Mouse (Mus musculus): ENCODE measurements around the gene Flt3. TPM values are rescaled to one million over a fixed set of nuclear protein-coding genes. Genes with fewer than 3 reads are reported as not detected.

Flt3 gene
- total and polyA plus RNA-seq, 3 experiments: 0.01 TPM; not detected in 2

GRCm38 (mm10) chr5:147423612-147424011 is 23.3 kb upstream of the Flt3 start:
- TF ChIP-seq MEF2A (IDR thresholded peaks at IDR 0.05; ENCODE audit: extremely low read depth, insufficient replicate concordance, low read depth, low read length, poor library complexity, severe bottlenecking) (no peak), ZMIZ1 (IDR thresholded peaks at IDR 0.05; ENCODE audit: low read depth, low read length) (no peak)
- Histone ChIP-seq H3K27me3 (ENCODE audit: control insufficient read depth in 1 of 2, insufficient read depth in 2 of 2, low read length in 2 of 2) (no peaks in the 10 kb centered on the region), H3K9me3 (replicated peaks; ENCODE audit: insufficient read depth, low read length) (no peaks in the 10 kb centered on the region), H3K9ac (ENCODE audit: control insufficient read depth, low read depth, low read length, poor library complexity, severe bottlenecking) (no peak overlapping the region), H3K27ac (ENCODE audit: control insufficient read depth, low read depth, low read length) (no peak overlapping the region), H3K36me3 (ENCODE audit: control insufficient read depth in 1 of 2, insufficient read depth in 2 of 2, low read length in 2 of 2) (peaks cover 0 to 3% of the 10 kb centered on the region in 2 experiments; a peak in 1 of 4 replicates), H3K4me3 (ENCODE audit: control insufficient read depth in 1 of 2, insufficient read depth in 1 of 2, low read depth in 2 of 2, low read length in 2 of 2) (no peak overlapping the region), H3K79me2 (ENCODE audit: control insufficient read depth, insufficient read depth, low read length, poor library complexity) (no peaks in the 10 kb centered on the region), H3K4me1 (ENCODE audit: control insufficient read depth in 1 of 2, insufficient read depth in 2 of 2, low read length in 2 of 2) (peaks cover 9% of the 10 kb centered on the region in 2 experiments; a peak in 3 of 4 replicates)
- no peak for DNase-seq (ENCODE audit: low read depth, low spot score)

DNA sequence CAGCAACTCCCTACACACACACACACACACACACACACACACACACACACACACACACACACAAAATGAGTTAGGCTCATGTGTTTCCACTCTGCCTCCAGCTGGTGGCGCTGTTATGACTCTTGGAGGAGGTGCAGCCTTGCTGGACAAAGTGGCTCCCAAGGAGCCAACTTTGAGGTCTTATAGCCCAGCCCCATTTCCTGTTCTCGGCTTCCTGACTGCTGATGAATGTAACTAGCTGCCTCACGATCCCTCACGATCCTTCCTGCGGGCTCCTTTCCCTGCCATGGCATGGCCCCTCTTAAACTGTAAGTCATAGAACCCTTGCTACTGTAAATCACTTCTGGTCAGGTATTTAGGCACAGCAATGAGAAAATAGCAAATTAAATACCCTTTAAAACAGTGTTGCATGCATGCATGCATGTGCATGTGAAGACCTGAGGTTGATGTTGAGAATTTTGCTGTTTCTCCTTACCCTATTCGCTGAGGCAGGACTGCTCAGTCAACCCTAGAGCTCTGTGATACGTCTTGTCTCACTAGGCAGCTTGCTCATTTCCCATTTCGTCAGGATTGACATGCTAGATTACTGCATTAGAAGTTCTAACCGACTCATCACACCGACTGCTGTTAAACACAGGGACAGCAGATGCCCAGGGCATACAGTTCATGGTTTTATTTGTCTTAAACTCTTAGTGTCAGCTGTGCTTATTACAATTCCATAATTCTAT is 18.3 kb upstream of the Flt3 start:
- Histone ChIP-seq H3K4me3 (ENCODE audit: control insufficient read depth in 1 of 2, insufficient read depth in 1 of 2, low read depth in 2 of 2, low read length in 2 of 2) (peak overlapping the region; percentile 67 to 71), H3K27ac (ENCODE audit: control insufficient read depth, low read depth, low read length) (peak overlapping the region; percentile 49), H3K27me3 (ENCODE audit: control insufficient read depth in 1 of 2, insufficient read depth in 2 of 2, low read length in 2 of 2) (no peaks in the 10 kb centered on the region), H3K36me3 (ENCODE audit: control insufficient read depth in 1 of 2, insufficient read depth in 2 of 2, low read length in 2 of 2) (peaks cover 0 to 4% of the 10 kb centered on the region in 2 experiments; a peak in 2 of 4 replicates), H3K9me3 (replicated peaks; ENCODE audit: insufficient read depth, low read length) (no peaks in the 10 kb centered on the region), H3K79me2 (ENCODE audit: control insufficient read depth, insufficient read depth, low read length, poor library complexity) (no peaks in the 10 kb centered on the region), H3K9ac (ENCODE audit: control insufficient read depth, low read depth, low read length, poor library complexity, severe bottlenecking) (peak overlapping the region; percentile 48), H3K4me1 (ENCODE audit: control insufficient read depth in 1 of 2, insufficient read depth in 2 of 2, low read length in 2 of 2) (peaks cover 0 to 7% of the 10 kb centered on the region in 2 experiments; a peak in 2 of 4 replicates)
- DNase-seq (ENCODE audit: low read depth, low spot score): peak; percentile 93
- peak in 1 of 2 experiments; percentile 54; a peak in 2 of 4 replicates for TF ChIP-seq POLR2A (IDR thresholded peaks at IDR 0.05; ENCODE audit: control insufficient read depth in 1 of 2, insufficient read depth in 1 of 2, low read depth in 1 of 2, low read length in 2 of 2, poor library complexity in 1 of 2)
- TF ChIP-seq CTCF (IDR thresholded peaks at IDR 0.05 in 2 of 3, conservative IDR thresholded peaks at IDR 0.05 in 1 of 3; ENCODE audit: control insufficient read depth in 1 of 3, insufficient read depth in 1 of 3, low read depth in 2 of 3, low read length in 3 of 3, poor library complexity in 1 of 3, severe bottlenecking in 1 of 3): peak; percentile 61 to 78 (median 65)
- TF ChIP-seq MAX (IDR thresholded peaks at IDR 0.05; ENCODE audit: low read length): no peak
- TF ChIP-seq POLR2AphosphoS5 (IDR thresholded peaks at IDR 0.05; ENCODE audit: borderline replicate concordance, low read depth, low read length): no peak
- TF ChIP-seq TBP (IDR thresholded peaks at IDR 0.05; ENCODE audit: low read depth, low read length): peak; percentile 66; the same call in 1 of the 2 replicates
- TF ChIP-seq ZNF384 (IDR thresholded peaks at IDR 0.05; ENCODE audit: low read depth, low read length): no peak
- TF ChIP-seq EP300 (IDR thresholded peaks at IDR 0.05; ENCODE audit: low read depth in 1 of 2, low read length in 2 of 2): peak; percentile 20 to 30; a peak in 2 of 4 replicates
- no peak for TF ChIP-seq E2F4 (IDR thresholded peaks at IDR 0.05; ENCODE audit: borderline replicate concordance, low read depth, low read length)
- TF ChIP-seq MEF2A (IDR thresholded peaks at IDR 0.05; ENCODE audit: extremely low read depth, insufficient replicate concordance, low read depth, low read length, poor library complexity, severe bottlenecking): no peak
- TF ChIP-seq ETS1 (IDR thresholded peaks at IDR 0.05; ENCODE audit: low read depth, low read length): peak; percentile 22; the same call in 1 of the 2 replicates
- no peak for TF ChIP-seq KAT2A (conservative IDR thresholded peaks at IDR 0.05; ENCODE audit: low read depth, low read length)
- TF ChIP-seq UBTF (IDR thresholded peaks at IDR 0.05; ENCODE audit: borderline replicate concordance, insufficient read depth, low read depth, low read length): no peak
- TF ChIP-seq USF1 (IDR thresholded peaks at IDR 0.05; ENCODE audit: low read depth, low read length): no peak
- TF ChIP-seq ZMIZ1 (IDR thresholded peaks at IDR 0.05; ENCODE audit: low read depth, low read length): no peak
- peak; percentile 51 for TF ChIP-seq NELFE (IDR thresholded peaks at IDR 0.05; ENCODE audit: low read depth, low read length)
- TF ChIP-seq ZKSCAN1 (IDR thresholded peaks at IDR 0.05; ENCODE audit: low read depth, low read length): no peak
- TF ChIP-seq SIN3A (IDR thresholded peaks at IDR 0.05; ENCODE audit: low read length): 0 out of 2 replicates have a peak, but pooled peaks have one; percentile 13
- TF ChIP-seq GATA1 (IDR thresholded peaks at IDR 0.05; ENCODE audit: low read depth, low read length): no peak; the same call in 1 of the 2 replicates
- 0 out of 2 replicates have a peak, but pooled peaks have one; percentile 13 for TF ChIP-seq HCFC1 (IDR thresholded peaks at IDR 0.05; ENCODE audit: low read depth, low read length)
- no peak for TF ChIP-seq RCOR1 (IDR thresholded peaks at IDR 0.05; ENCODE audit: low read depth, low read length)
- TF ChIP-seq NRF1 (IDR thresholded peaks at IDR 0.05; ENCODE audit: insufficient read depth, low read depth, low read length, poor library complexity, severe bottlenecking): no peak
- TF ChIP-seq ELF1 (IDR thresholded peaks at IDR 0.05; ENCODE audit: low read depth, low read length): peak; percentile 36; the same call in 1 of the 2 replicates
- no peak for TF ChIP-seq MXI1 (IDR thresholded peaks at IDR 0.05; ENCODE audit: low read depth, low read length)
- peak; percentile 60 for TF ChIP-seq RAD21 (IDR thresholded peaks at IDR 0.05; ENCODE audit: low read depth, low read length)
- no peak for TF ChIP-seq CHD2 (IDR thresholded peaks at IDR 0.05; ENCODE audit: low read length)
- TF ChIP-seq SMC3 (IDR thresholded peaks at IDR 0.05; ENCODE audit: low read depth, low read length): peak; percentile 69
- TF ChIP-seq ZC3H11A (IDR thresholded peaks at IDR 0.05; ENCODE audit: low read depth, low read length): peak; percentile 77
- TF ChIP-seq CHD1 (IDR thresholded peaks at IDR 0.05; ENCODE audit: low read depth, low read length): no peak
- TF ChIP-seq MYC (IDR thresholded peaks at IDR 0.05; ENCODE audit: low read depth, low read length): 0 out of 2 replicates have a peak, but pooled peaks have one; percentile 49

All from MEL (cell line).